Comparison of ENCODE assay signal across 25 mouse cellular contexts in the genomic region with DNA sequence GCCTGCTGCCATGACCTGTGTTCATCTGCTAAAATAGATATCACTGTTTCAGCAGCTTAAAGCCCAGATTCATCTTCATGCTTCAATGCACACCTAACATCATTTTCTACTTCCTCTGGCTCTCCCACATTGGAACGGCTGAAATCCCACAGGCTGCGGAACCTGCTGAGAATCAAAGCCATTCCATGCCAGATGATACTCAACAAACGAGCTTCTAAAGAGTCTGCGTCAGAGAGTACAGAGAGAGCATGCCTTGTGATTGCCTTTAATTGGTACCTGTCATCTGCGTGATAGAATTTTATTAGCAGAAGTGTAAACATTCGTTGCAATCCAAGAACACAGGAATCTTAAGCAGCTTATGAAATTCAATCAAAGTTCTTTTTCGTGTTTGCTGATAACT.
DNase-seq lines count a peak whose midpoint lies in the region; ATAC-seq and TF ChIP-seq lines count a peak whose summit lies in the region.
"Had no signal": no experiment of that assay in that cellular context is flagged by ENCODE, and none has a peak within 500 bp of the region (broad histone marks: within the 10 kb centered on the region; RNA-seq: fewer than 3 reads in every experiment).

No protein-coding gene starts in this region.

- 32% methylated on average over 7 of the region's 7 CpGs for WGBS in kidney, adult 2 months
- 10% methylated on average over 7 of the region's 7 CpGs for WGBS in forebrain, embryonic 16.5 days
- WGBS in stomach, postnatal 0 days, result 57% methylated on average over 7 of the region's 7 CpGs

- peak; percentile 15 for DNase-seq in kidney, adult 2 months
- DNase-seq in kidney, postnatal 14 days, result no peak
- peak; percentile 74 for DNase-seq in Muller cell, postnatal 12 days (ENCODE audit: inconsistent ontology term)
- DNase-seq in brain, adult 2 months (ENCODE audit: low read depth, low spot score), result peak; percentile 34
- no peak for DNase-seq in stomach, postnatal 0 days (ENCODE audit: low spot score)
- no peak for DNase-seq in layer of hippocampus, postnatal 10 days (ENCODE audit: low spot score in 2 of 2)
- DNase-seq in lung, postnatal 4 days, result no peak
- DNase-seq: adrenal gland, postnatal 14 days; cerebellum, adult 11 months; cerebellum, postnatal 14 days; gastrocnemius, postnatal 14 days; heart, adult 18-20 months; heart, postnatal 14 days; kidney, postnatal 10 days; liver, postnatal 0 days; right cerebral cortex, postnatal 14 days; thymus, postnatal 14 days had no signal

- no peaks in the 10 kb centered on the region for H3K36me3 ChIP-seq in kidney, adult 2 months (ENCODE audit: control insufficient read depth, insufficient read depth, low read length)
- H3K36me3 ChIP-seq in forebrain, embryonic 16.5 days (ENCODE audit: control insufficient read depth, insufficient read depth), result no peaks in the 10 kb centered on the region
- no peaks in the 10 kb centered on the region for H3K36me3 ChIP-seq in stomach, postnatal 0 days (ENCODE audit: control insufficient read depth, insufficient read depth, low read length)
- H3K36me3 ChIP-seq: embryonic facial prominence, embryonic 15.5 days; heart, embryonic 13.5 days; neural tube, embryonic 15.5 days had no signal

- H3K9me3 ChIP-seq in forebrain, embryonic 16.5 days (ENCODE audit: control insufficient read depth, low read length), result no peaks in the 10 kb centered on the region
- no peaks in the 10 kb centered on the region for H3K9me3 ChIP-seq in stomach, postnatal 0 days (ENCODE audit: control insufficient read depth, low read length)
- H3K9me3 ChIP-seq: embryonic facial prominence, embryonic 15.5 days; heart, embryonic 13.5 days; neural tube, embryonic 15.5 days had no signal

- no peak overlapping the region for H3K27ac ChIP-seq in kidney, adult 2 months (ENCODE audit: insufficient read depth, low read depth, low read length)
- H3K27ac ChIP-seq in forebrain, embryonic 16.5 days (ENCODE audit: low read length), result no peak overlapping the region
- no peak overlapping the region for H3K27ac ChIP-seq in stomach, postnatal 0 days (replicated peaks)
- H3K27ac ChIP-seq: embryonic facial prominence, embryonic 15.5 days; heart, embryonic 13.5 days; hindbrain, postnatal 0 days; neural tube, embryonic 15.5 days had no signal

- H3K9ac ChIP-seq in forebrain, embryonic 16.5 days (replicated peaks; ENCODE audit: low read depth, low read length), result no peak overlapping the region
- no peak overlapping the region for H3K9ac ChIP-seq in stomach, postnatal 0 days (ENCODE audit: low read length)
- H3K9ac ChIP-seq: embryonic facial prominence, embryonic 15.5 days; heart, embryonic 13.5 days; liver, postnatal 0 days; neural tube, embryonic 15.5 days had no signal

- no peak for TF ChIP-seq POLR2A in kidney, adult 2 months (IDR thresholded peaks at IDR 0.05; ENCODE audit: low read depth, low read length)

- H3K4me2 ChIP-seq in forebrain, embryonic 16.5 days (ENCODE audit: low read length), result no peak overlapping the region; the same call in 1 of the 2 replicates
- no peak overlapping the region for H3K4me2 ChIP-seq in stomach, postnatal 0 days (replicated peaks; ENCODE audit: low read depth)
- H3K4me2 ChIP-seq: embryonic facial prominence, embryonic 15.5 days; heart, embryonic 13.5 days; liver, embryonic 11.5 days; neural tube, embryonic 15.5 days had no signal

- peaks cover 17% of the 10 kb centered on the region; the same call in 1 of the 2 replicates for H3K4me1 ChIP-seq in kidney, adult 2 months (ENCODE audit: control insufficient read depth, insufficient read depth, low read length)
- 0 out of 2 replicates have a peak, but pooled peaks cover 2% of the 10 kb centered on the region for H3K4me1 ChIP-seq in forebrain, embryonic 16.5 days (replicated peaks; ENCODE audit: control insufficient read depth, insufficient read depth, low read length)
- no peaks in the 10 kb centered on the region for H3K4me1 ChIP-seq in stomach, postnatal 0 days (replicated peaks; ENCODE audit: control insufficient read depth, insufficient read depth)
- H3K4me1 ChIP-seq: heart, embryonic 13.5 days; neural tube, embryonic 15.5 days had no signal

- H3K4me3 ChIP-seq in kidney, adult 2 months (ENCODE audit: insufficient read depth, low read depth, low read length), result no peak overlapping the region
- no peak overlapping the region for H3K4me3 ChIP-seq in forebrain, embryonic 16.5 days (replicated peaks; ENCODE audit: low read length)
- no peak overlapping the region for H3K4me3 ChIP-seq in stomach, postnatal 0 days (ENCODE audit: low read depth, low read length)
- H3K4me3 ChIP-seq: embryonic facial prominence, embryonic 15.5 days; heart, embryonic 13.5 days; neural tube, embryonic 15.5 days had no signal

- no peak for TF ChIP-seq EP300 in stomach, postnatal 0 days (optimal IDR thresholded peaks at IDR 0.05)

- no peaks in the 10 kb centered on the region for H3K27me3 ChIP-seq in kidney, adult 2 months (replicated peaks; ENCODE audit: control insufficient read depth, insufficient read depth, low read length)
- no peaks in the 10 kb centered on the region for H3K27me3 ChIP-seq in forebrain, embryonic 16.5 days (replicated peaks; ENCODE audit: control insufficient read depth, insufficient read depth, low read length)
- H3K27me3 ChIP-seq in stomach, postnatal 0 days (ENCODE audit: control insufficient read depth, insufficient read depth, low read length), result no peaks in the 10 kb centered on the region
- H3K27me3 ChIP-seq: embryonic facial prominence, embryonic 15.5 days; neural tube, embryonic 15.5 days had no signal

- ATAC-seq in forebrain, embryonic 16.5 days, result peak; percentile 79
- ATAC-seq in stomach, postnatal 0 days (ENCODE audit: low FRiP score, low TSS enrichment), result no peak
- ATAC-seq: hindbrain, postnatal 0 days; intestine, embryonic 16.5 days; liver, postnatal 0 days; lung, postnatal 0 days had no signal

- TF ChIP-seq CTCF in kidney, adult 2 months (conservative IDR thresholded peaks at IDR 0.05; ENCODE audit: insufficient read depth, insufficient read length, low read depth, low read length), result no peak
- no peak for TF ChIP-seq CTCF in stomach, postnatal 0 days (IDR thresholded peaks at IDR 0.05; ENCODE audit: low read depth)

Comparison
In these comparisons a context has a peak if more than half of its experiments do, and no peak if none do; other contexts are left out.
1. DNase-seq: peak in kidney, adult 2 months (single experiment), Muller cell, postnatal 12 days (single experiment) and brain, adult 2 months (single experiment); none in kidney, postnatal 14 days (single experiment), stomach, postnatal 0 days (single experiment), layer of hippocampus, postnatal 10 days (0 of 2) and lung, postnatal 4 days (0 of 2).